Mouse (Mus musculus) bone marrow, adult 2 months (tissue): ENCODE data around the gene Slc6a19.

Source experiments
- CTCF ChIP-seq: fragments of 200-500 bp; IDR thresholded peaks from 2 replicates; pipeline ENCODE4 v1.5.1; 2011; ENCODE audit warnings: low read length, control low read depth; ENCODE audit not compliant: control insufficient read depth, insufficient read depth
- POLR2A ChIP-seq: fragments of 200-500 bp; IDR thresholded peaks from 2 replicates; pipeline ENCODE4 v1.6.1; 2011; ENCODE audit warnings: low read depth, mild to moderate bottlenecking, control low read depth, low read length, borderline replicate concordance; ENCODE audit not compliant: control insufficient read depth

GRCm38 (mm10) chr13:73750435-73750834, 45.8 kb upstream of the Slc6a19 start:
- TF ChIP-seq CTCF, result no peak
- TF ChIP-seq POLR2A, result no peak
